Mouse (Mus musculus): Measurements from ENCODE around the gene Klf1. TPM values are rescaled to one million over a fixed set of nuclear protein-coding genes. Genes with fewer than 3 reads are reported as not detected.
"Not testable (repeated sequence)": the region's sequence is repeated elsewhere in the genome, so short reads cannot be mapped to it uniquely, and the experiment has no call there.

Klf1 gene
- polyA plus RNA-seq, 1 experiment: 0.10 TPM

GRCm38 (mm10) chr8:84902920-84903661 is 1.4 kb downstream of the Klf1 start:
- Histone ChIP-seq H3K4me2 (ENCODE audit: low read depth) (peak overlapping the region; percentile 86), H3K27me3 (ENCODE audit: control insufficient read depth, insufficient read depth, insufficient read length) (no peaks in the 10 kb centered on the region), H3K36me3 (ENCODE audit: control insufficient read depth, insufficient read depth) (no peaks in the 10 kb centered on the region), H3K4me3 (peak overlapping the region; percentile 25), H3ac (ENCODE audit: control insufficient read depth, insufficient read length) (peak overlapping the region; percentile 13), H3K79me2 (ENCODE audit: control insufficient read depth, insufficient read depth) (no peaks in the 10 kb centered on the region)
- TF ChIP-seq TCF12 (IDR thresholded peaks at IDR 0.05; ENCODE audit: insufficient read depth, poor library complexity, severe bottlenecking) (no peak), CEBPB (IDR thresholded peaks at IDR 0.05; ENCODE audit: insufficient read depth, poor library complexity, severe bottlenecking) (no peak), TCF3 (IDR thresholded peaks at IDR 0.05; ENCODE audit: insufficient read length, low read depth) (no peak), POLR2A (IDR thresholded peaks at IDR 0.05; ENCODE audit: insufficient read length, low read depth) (no peak), MAX (IDR thresholded peaks at IDR 0.05; ENCODE audit: low read depth) (no peak), POLR2AphosphoS2 (IDR thresholded peaks at IDR 0.05; ENCODE audit: insufficient read length, low read depth) (no peak), MYOG (IDR thresholded peaks at IDR 0.05; ENCODE audit: control insufficient read depth in 1 of 3, insufficient read depth in 1 of 3, insufficient read length in 2 of 3, low read depth in 2 of 3) (no peak), E2F4 (IDR thresholded peaks at IDR 0.05; ENCODE audit: insufficient read depth) (no peak)

- H3K79me2 ChIP-seq (ENCODE audit: control insufficient read depth, insufficient read depth): no peaks in the 10 kb centered on the region
- H3K4me3 ChIP-seq: no peak overlapping the region
- H3K36me3 ChIP-seq (ENCODE audit: control insufficient read depth, insufficient read depth): no peaks in the 10 kb centered on the region
- no peaks in the 10 kb centered on the region for H3K27me3 ChIP-seq (ENCODE audit: control insufficient read depth, insufficient read depth, insufficient read length)
- H3ac ChIP-seq (ENCODE audit: control insufficient read depth, insufficient read length): no peak overlapping the region
- TF ChIP-seq REST (IDR thresholded peaks at IDR 0.05; ENCODE audit: insufficient read depth, insufficient read length) (no peak), CEBPB (IDR thresholded peaks at IDR 0.05; ENCODE audit: insufficient read depth, poor library complexity, severe bottlenecking) (no peak), MYOG (IDR thresholded peaks at IDR 0.05; ENCODE audit: control insufficient read depth in 1 of 3, insufficient read depth in 1 of 3, insufficient read length in 2 of 3, low read depth in 2 of 3) (no peak), SRF (IDR thresholded peaks at IDR 0.05; ENCODE audit: control insufficient read depth, insufficient read length, low read depth) (no peak), TCF12 (IDR thresholded peaks at IDR 0.05; ENCODE audit: insufficient read depth, poor library complexity, severe bottlenecking) (no peak), POLR2A (IDR thresholded peaks at IDR 0.05; ENCODE audit: insufficient read length, low read depth) (no peak), USF1 (IDR thresholded peaks at IDR 0.05; ENCODE audit: low read depth) (no peak), TCF3 (IDR thresholded peaks at IDR 0.05; ENCODE audit: insufficient read length, low read depth) (no peak), MYOD1 (IDR thresholded peaks at IDR 0.05; ENCODE audit: control insufficient read depth in 1 of 3, insufficient read length in 2 of 3, low read depth in 2 of 3) (no peak), POLR2AphosphoS2 (IDR thresholded peaks at IDR 0.05; ENCODE audit: insufficient read length, low read depth) (no peak), MAX (IDR thresholded peaks at IDR 0.05; ENCODE audit: low read depth) (no peak), E2F4 (IDR thresholded peaks at IDR 0.05; ENCODE audit: insufficient read depth) (no peak)
- no peak overlapping the region for H3K4me2 ChIP-seq (ENCODE audit: low read depth)
Measured at GRCm38 (mm10) chr8:84904351-84904750, 2.6 kb downstream of the Klf1 start.

- Histone ChIP-seq H3K79me2 (ENCODE audit: control insufficient read depth, insufficient read depth) (no peaks in the 10 kb centered on the region), H3K27me3 (ENCODE audit: control insufficient read depth, insufficient read depth, insufficient read length) (no peaks in the 10 kb centered on the region), H3K4me2 (ENCODE audit: low read depth) (no peak overlapping the region), H3K4me3 (no peak overlapping the region), H3ac (ENCODE audit: control insufficient read depth, insufficient read length) (no peak overlapping the region), H3K36me3 (ENCODE audit: control insufficient read depth, insufficient read depth) (no peaks in the 10 kb centered on the region)
- no peak for TF ChIP-seq MYOD1 (IDR thresholded peaks at IDR 0.05; ENCODE audit: control insufficient read depth in 1 of 3, insufficient read length in 2 of 3, low read depth in 2 of 3)
- TF ChIP-seq SRF (IDR thresholded peaks at IDR 0.05; ENCODE audit: control insufficient read depth, insufficient read length, low read depth): no peak
- TF ChIP-seq POLR2AphosphoS2 (IDR thresholded peaks at IDR 0.05; ENCODE audit: insufficient read length, low read depth): no peak
- TF ChIP-seq MAX (IDR thresholded peaks at IDR 0.05; ENCODE audit: low read depth): no peak
- no peak for TF ChIP-seq USF1 (IDR thresholded peaks at IDR 0.05; ENCODE audit: low read depth)
- TF ChIP-seq E2F4 (IDR thresholded peaks at IDR 0.05; ENCODE audit: insufficient read depth): no peak
- no peak for TF ChIP-seq POLR2A (IDR thresholded peaks at IDR 0.05; ENCODE audit: insufficient read length, low read depth)
- no peak for TF ChIP-seq TCF3 (IDR thresholded peaks at IDR 0.05; ENCODE audit: insufficient read length, low read depth)
- no peak for TF ChIP-seq MYOG (IDR thresholded peaks at IDR 0.05; ENCODE audit: control insufficient read depth in 1 of 3, insufficient read depth in 1 of 3, insufficient read length in 2 of 3, low read depth in 2 of 3)
- no peak for TF ChIP-seq TCF12 (IDR thresholded peaks at IDR 0.05; ENCODE audit: insufficient read depth, poor library complexity, severe bottlenecking)
- TF ChIP-seq CEBPB (IDR thresholded peaks at IDR 0.05; ENCODE audit: insufficient read depth, poor library complexity, severe bottlenecking): no peak
- no peak for TF ChIP-seq REST (IDR thresholded peaks at IDR 0.05; ENCODE audit: insufficient read depth, insufficient read length)
Measured at GRCm38 (mm10) chr8:84907037-84907436, 5.3 kb downstream of the Klf1 start.

- Histone ChIP-seq H3K4me3 (peak overlapping the region; percentile 42), H3ac (ENCODE audit: control insufficient read depth, insufficient read length) (no peak overlapping the region), H3K4me2 (ENCODE audit: low read depth) (no peak overlapping the region), H3K79me2 (ENCODE audit: control insufficient read depth, insufficient read depth) (no peaks in the 10 kb centered on the region), H3K36me3 (ENCODE audit: control insufficient read depth, insufficient read depth) (no peaks in the 10 kb centered on the region), H3K27me3 (ENCODE audit: control insufficient read depth, insufficient read depth, insufficient read length) (no peaks in the 10 kb centered on the region)
- no peak for TF ChIP-seq CEBPB (IDR thresholded peaks at IDR 0.05; ENCODE audit: insufficient read depth, poor library complexity, severe bottlenecking)
- no peak for TF ChIP-seq MYOD1 (IDR thresholded peaks at IDR 0.05; ENCODE audit: control insufficient read depth in 1 of 3, insufficient read length in 2 of 3, low read depth in 2 of 3)
- TF ChIP-seq REST (IDR thresholded peaks at IDR 0.05; ENCODE audit: insufficient read depth, insufficient read length): no peak
- TF ChIP-seq TCF12 (IDR thresholded peaks at IDR 0.05; ENCODE audit: insufficient read depth, poor library complexity, severe bottlenecking): no peak
- TF ChIP-seq TCF3 (IDR thresholded peaks at IDR 0.05; ENCODE audit: insufficient read length, low read depth): no peak
- no peak for TF ChIP-seq E2F4 (IDR thresholded peaks at IDR 0.05; ENCODE audit: insufficient read depth)
- no peak for TF ChIP-seq SRF (IDR thresholded peaks at IDR 0.05; ENCODE audit: control insufficient read depth, insufficient read length, low read depth)
- TF ChIP-seq MYOG (IDR thresholded peaks at IDR 0.05; ENCODE audit: control insufficient read depth in 1 of 3, insufficient read depth in 1 of 3, insufficient read length in 2 of 3, low read depth in 2 of 3): no peak
Measured at GRCm38 (mm10) chr8:84907493-84907892, 5.8 kb downstream of the Klf1 start.

- H3K79me2 ChIP-seq (ENCODE audit: control insufficient read depth, insufficient read depth); H3ac ChIP-seq (ENCODE audit: control insufficient read depth, insufficient read length); H3K27me3 ChIP-seq (ENCODE audit: control insufficient read depth, insufficient read depth, insufficient read length); H3K36me3 ChIP-seq (ENCODE audit: control insufficient read depth, insufficient read depth): not testable (repeated sequence)
- Histone ChIP-seq H3K4me3 (peak overlapping the region; percentile 42), H3K4me2 (ENCODE audit: low read depth) (peak overlapping the region; percentile 100)
Measured at GRCm38 (mm10) chr8:84907979-84908378, 6.3 kb downstream of the Klf1 start.
